Mouse (Mus musculus) MEL (cell line): ENCODE measurements at regions not wholly inside any gene's neighbourhood (a gene's known extent, or its start where the extent isn't known, plus 50 kb on each side); places are given as distances from the start of the nearest gene placed in this dataset.

Source experiments
- CTCF ChIP-seq, 3 experiments: IDR thresholded peaks in 2 of 3; conservative IDR thresholded peaks in 1 of 3; 2 replicates each; pipeline ENCODE4 v1.5.1; 2011 to 2012; ENCODE audit warnings: low read length in 3 of 3, low read depth in 2 of 3, mild to moderate bottlenecking in 2 of 3, improper control_type of control experiment in 1 of 3, inconsistent platforms in 1 of 3, mixed read lengths in 1 of 3, moderate library complexity in 1 of 3; ENCODE audit not compliant: control insufficient read depth in 1 of 3, insufficient read depth in 1 of 3, poor library complexity in 1 of 3, severe bottlenecking in 1 of 3
- EP300 ChIP-seq, 2 experiments: IDR thresholded peaks; 2 replicates each; pipeline ENCODE4 v1.6.1; 2011; ENCODE audit warnings: improper control_type of control experiment in 2 of 2, low read length in 2 of 2, low read depth in 1 of 2, mild to moderate bottlenecking in 1 of 2
- MAZ ChIP-seq: IDR thresholded peaks from 2 replicates; pipeline ENCODE4 v1.6.1; 2012; ENCODE audit warnings: low read depth, mild to moderate bottlenecking, inconsistent platforms, low read length, improper control_type of control experiment
- NELFE ChIP-seq: IDR thresholded peaks from 2 replicates; pipeline ENCODE4 v1.6.1; 2011; ENCODE audit warnings: low read depth, low read length, improper control_type of control experiment
- POLR2A ChIP-seq, 2 experiments: IDR thresholded peaks; 2 replicates each; pipeline ENCODE4 v1.6.1; 2011 to 2012; ENCODE audit warnings: low read length in 2 of 2, mild to moderate bottlenecking in 2 of 2, control low read depth in 1 of 2, improper control_type of control experiment in 1 of 2, low read depth in 1 of 2, moderate library complexity in 1 of 2; ENCODE audit not compliant: control insufficient read depth in 1 of 2, insufficient read depth in 1 of 2, poor library complexity in 1 of 2
- TCF12 ChIP-seq: IDR thresholded peaks from 2 replicates; pipeline ENCODE4 v1.6.1; 2014; ENCODE audit warnings: low read depth, mild to moderate bottlenecking, inconsistent platforms, low read length, improper control_type of control experiment, moderate library complexity
- ZNF384 ChIP-seq: IDR thresholded peaks from 2 replicates; pipeline ENCODE4 v1.6.1; 2012; ENCODE audit warnings: low read depth, mild to moderate bottlenecking, inconsistent platforms, low read length, improper control_type of control experiment

DNA sequence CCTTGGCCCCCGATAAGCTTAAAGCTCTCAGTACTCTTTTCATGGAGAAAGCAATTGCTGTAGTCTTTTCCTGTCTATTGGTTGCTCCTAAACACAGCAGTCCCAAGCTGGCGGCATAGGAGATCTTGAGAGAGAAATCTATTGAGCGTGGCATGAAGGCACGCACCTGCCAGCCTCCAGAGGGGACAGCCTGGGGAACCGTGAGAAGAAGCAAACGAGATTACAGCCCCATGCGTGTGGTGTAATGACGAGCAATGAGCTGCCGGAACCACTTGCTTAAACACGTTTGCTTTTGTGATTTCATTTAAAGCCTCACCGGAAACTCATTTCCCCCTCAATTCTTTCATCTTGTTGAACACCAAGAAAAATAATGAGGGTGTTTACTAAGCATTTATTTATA is 72.0 kb upstream of the Tmem150c start:
- TF ChIP-seq POLR2A (IDR thresholded peaks at IDR 0.05; ENCODE audit: control insufficient read depth in 1 of 2, insufficient read depth in 1 of 2, low read depth in 1 of 2, low read length in 2 of 2, poor library complexity in 1 of 2): no peak
- no peak for TF ChIP-seq ZNF384
- no peak for TF ChIP-seq CTCF (IDR thresholded peaks at IDR 0.05 in 2 of 3, conservative IDR thresholded peaks at IDR 0.05 in 1 of 3; ENCODE audit: control insufficient read depth in 1 of 3, insufficient read depth in 1 of 3, low read depth in 2 of 3, low read length in 3 of 3, poor library complexity in 1 of 3, severe bottlenecking in 1 of 3)
- no peak for TF ChIP-seq EP300 (IDR thresholded peaks at IDR 0.05; ENCODE audit: low read depth in 1 of 2, low read length in 2 of 2)
- TF ChIP-seq MAZ: no peak
- no peak for TF ChIP-seq TCF12
- TF ChIP-seq NELFE: no peak
